11 mouse cellular contexts compared by ENCODE assay signal in the genomic region with DNA sequence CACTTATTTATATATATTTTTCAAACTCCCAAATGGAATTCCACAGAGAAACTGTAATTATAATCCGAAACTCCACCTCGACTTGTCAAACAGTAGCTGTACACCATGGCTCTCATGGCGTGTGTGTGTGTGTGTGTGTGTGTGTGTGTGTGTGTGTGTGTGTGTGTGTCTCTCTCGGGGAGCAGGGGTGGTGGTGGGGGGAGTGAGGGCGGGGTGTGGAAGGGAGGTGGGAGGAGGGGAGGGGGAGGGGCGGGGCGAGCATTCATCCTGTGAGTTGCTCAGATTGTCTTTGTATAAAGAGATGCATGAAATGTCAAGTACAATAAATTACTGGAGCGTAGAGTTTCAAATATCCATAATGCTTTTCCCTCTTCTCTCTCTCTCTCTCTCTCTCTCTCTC.
DNase-seq lines count a peak whose midpoint lies in the region; ATAC-seq lines count a peak whose summit lies in the region.
"Had no signal": no experiment of that assay in that cellular context is flagged by ENCODE, and none has a peak within 500 bp of the region (broad histone marks: within the 10 kb centered on the region; RNA-seq: fewer than 3 reads in every experiment).

No protein-coding gene starts in this region.

- 87% methylated on average over 6 of the region's 8 CpGs for WGBS in heart, embryonic 16.5 days
- WGBS in heart, embryonic 10.5 days: 76% methylated on average over 7 of the region's 8 CpGs
- 30% methylated on average over 5 of the region's 8 CpGs for WGBS in hindbrain, embryonic 13.5 days

- H3K9ac ChIP-seq in heart, embryonic 16.5 days (ENCODE audit: low read length): no peak overlapping the region
- H3K9ac ChIP-seq in hindbrain, embryonic 13.5 days: no peak overlapping the region
- H3K9ac ChIP-seq: liver, embryonic 14.5 days had no signal

- H3K4me1 ChIP-seq in heart, embryonic 16.5 days (ENCODE audit: control insufficient read depth, insufficient read depth, low read length): peaks cover 14% of the 10 kb centered on the region
- H3K4me1 ChIP-seq in heart, embryonic 10.5 days: peaks cover 11% of the 10 kb centered on the region
- H3K4me1 ChIP-seq in hindbrain, embryonic 13.5 days (replicated peaks): peaks cover 33% of the 10 kb centered on the region

- H3K27me3 ChIP-seq in heart, embryonic 16.5 days (ENCODE audit: control insufficient read depth, insufficient read depth, low read length): no peaks in the 10 kb centered on the region
- no peaks in the 10 kb centered on the region for H3K27me3 ChIP-seq in heart, embryonic 10.5 days (ENCODE audit: insufficient read depth, poor library complexity, severe bottlenecking)
- no peaks in the 10 kb centered on the region for H3K27me3 ChIP-seq in hindbrain, embryonic 13.5 days

- H3K4me3 ChIP-seq in heart, embryonic 16.5 days (ENCODE audit: low read length): no peak overlapping the region
- no peak overlapping the region for H3K4me3 ChIP-seq in heart, embryonic 10.5 days
- H3K4me3 ChIP-seq in hindbrain, embryonic 13.5 days: no peak overlapping the region

- H3K4me2 ChIP-seq in heart, embryonic 16.5 days (ENCODE audit: low read depth, low read length): peak overlapping the region; percentile 56
- H3K4me2 ChIP-seq in hindbrain, embryonic 13.5 days: peak overlapping the region; percentile 35

- no peak for ATAC-seq in heart, embryonic 16.5 days (replicated peaks; ENCODE audit: extremely low read depth, insufficient read depth, low FRiP score)
- peak; percentile 66; the same call in 1 of the 2 replicates for ATAC-seq in hindbrain, embryonic 13.5 days (ENCODE audit: low FRiP score)
- ATAC-seq in inflammation-experienced regulatory T-cells, adult 6 months: no peak
- ATAC-seq: intestine, embryonic 16.5 days had no signal

- H3K36me3 ChIP-seq in heart, embryonic 16.5 days (ENCODE audit: control insufficient read depth, insufficient read depth): peaks cover 6% of the 10 kb centered on the region; the same call in 1 of the 2 replicates
- H3K36me3 ChIP-seq in heart, embryonic 10.5 days: peaks cover 4% of the 10 kb centered on the region; the same call in 1 of the 2 replicates
- no peaks in the 10 kb centered on the region for H3K36me3 ChIP-seq in hindbrain, embryonic 13.5 days

- H3K9me3 ChIP-seq in heart, embryonic 16.5 days (replicated peaks; ENCODE audit: control insufficient read depth, low read length): no peaks in the 10 kb centered on the region
- H3K9me3 ChIP-seq in heart, embryonic 10.5 days: no peaks in the 10 kb centered on the region
- H3K9me3 ChIP-seq in hindbrain, embryonic 13.5 days: no peaks in the 10 kb centered on the region

- no peak for DNase-seq in heart, embryonic 10.5 days (ENCODE audit: low spot score)
- DNase-seq in right cerebral cortex, postnatal 4 days: peak; percentile 22
- no peak for DNase-seq in right cerebral cortex, postnatal 25 days
- peak; percentile 76 for DNase-seq in retina, embryonic 14.5 days (ENCODE audit: low spot score)
- no peak for DNase-seq in layer of hippocampus, adult 11-12 months (ENCODE audit: low spot score)
- DNase-seq: thymus, postnatal 14 days had no signal

- no peak overlapping the region; the same call in 1 of the 2 replicates for H3K27ac ChIP-seq in heart, embryonic 16.5 days (ENCODE audit: low read length)
- H3K27ac ChIP-seq in heart, embryonic 10.5 days: no peak overlapping the region
- peak overlapping the region; percentile 73; the same call in 1 of the 2 replicates for H3K27ac ChIP-seq in hindbrain, embryonic 13.5 days
- H3K27ac ChIP-seq: liver, embryonic 14.5 days had no signal

Comparison
In these comparisons a context has a peak if more than half of its experiments do, and no peak if none do; other contexts are left out.
1. DNase-seq: peak in right cerebral cortex, postnatal 4 days (single experiment) and retina, embryonic 14.5 days (single experiment); none in heart, embryonic 10.5 days (single experiment), right cerebral cortex, postnatal 25 days (single experiment) and layer of hippocampus, adult 11-12 months (single experiment).